Mouse (Mus musculus): ENCODE results near the gene Pyy. TPM values are rescaled to one million over a fixed set of nuclear protein-coding genes. Genes with fewer than 3 reads are reported as not detected.

Pyy gene
- total and polyA plus RNA-seq, 3 experiments, result not detected

DNA sequence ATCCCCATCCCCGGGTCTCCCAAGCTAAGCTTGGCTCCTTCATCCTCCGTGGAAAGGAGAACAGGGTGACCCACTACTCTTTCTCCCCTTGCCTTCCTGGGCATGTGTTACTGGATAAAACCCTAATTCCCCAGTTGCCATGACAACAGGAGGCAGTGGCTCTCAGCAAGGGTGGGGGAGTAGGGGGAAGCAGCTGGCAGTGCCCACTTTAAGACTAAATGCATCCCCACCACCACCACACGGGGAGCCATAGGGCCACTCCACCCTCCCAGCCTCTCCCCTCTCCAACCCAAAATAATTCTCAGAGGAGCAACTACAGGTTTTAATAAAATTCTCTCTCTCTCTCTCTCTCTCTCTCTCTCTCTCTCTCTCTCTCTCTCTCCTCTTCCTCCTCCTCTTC is 21.3 kb downstream of the Pyy start:
- no peak overlapping the region for H3K4me2 ChIP-seq (ENCODE audit: insufficient read depth, low read depth, poor library complexity, severe bottlenecking)
- peaks cover 70% of the 10 kb centered on the region for H3K27me3 ChIP-seq (replicated peaks)
- dilution Hi-C loops (cut with MboI; ENCODE audit: extremely low pct_ligation_motif_present, extremely low pct_unique_long_range_greater_than_20kb, low sequenced_read_pairs), result no loop called here
- H3K4me1 ChIP-seq (ENCODE audit: control insufficient read depth in 1 of 2, insufficient read depth in 2 of 2), result peaks cover 3 to 31% of the 10 kb centered on the region in 2 experiments; a peak in 3 of 4 replicates
- no peak overlapping the region for H3K9ac ChIP-seq (ENCODE audit: insufficient read depth, low read depth)
- no peaks in the 10 kb centered on the region for H3K36me3 ChIP-seq (replicated peaks in 1 of 2; ENCODE audit: control insufficient read depth in 1 of 2, insufficient read depth in 1 of 2, low read length in 1 of 2)
- no peak overlapping the region for H3K27ac ChIP-seq (ENCODE audit: insufficient read depth, low read depth)
- in situ Hi-C loops (cut with MboI; ENCODE audit: low pct_ligation_motif_present, low pct_unique_long_range_greater_than_20kb, low sequenced_read_pairs), result no loop called here
- TF ChIP-seq ELF1 (IDR thresholded peaks at IDR 0.05; ENCODE audit: low read depth, low read length), result no peak
- no peak for TF ChIP-seq JUND (conservative IDR thresholded peaks at IDR 0.05; ENCODE audit: low read depth, low read length)
- no peak for TF ChIP-seq SIN3A (IDR thresholded peaks at IDR 0.05; ENCODE audit: low read length)
- DNase-seq (ENCODE audit: extremely low read depth), result no peak
- H3K4me3 ChIP-seq (replicated peaks in 1 of 3; ENCODE audit: low read depth in 2 of 3, low read length in 2 of 3, poor library complexity in 1 of 3), result no peak overlapping the region
- H3K79me2 ChIP-seq (replicated peaks; ENCODE audit: control insufficient read depth, extremely low read depth, insufficient read depth, poor library complexity, severe bottlenecking), result no peaks in the 10 kb centered on the region
- H3K9me3 ChIP-seq (replicated peaks; ENCODE audit: low read length), result peaks cover 18% of the 10 kb centered on the region

DNA sequence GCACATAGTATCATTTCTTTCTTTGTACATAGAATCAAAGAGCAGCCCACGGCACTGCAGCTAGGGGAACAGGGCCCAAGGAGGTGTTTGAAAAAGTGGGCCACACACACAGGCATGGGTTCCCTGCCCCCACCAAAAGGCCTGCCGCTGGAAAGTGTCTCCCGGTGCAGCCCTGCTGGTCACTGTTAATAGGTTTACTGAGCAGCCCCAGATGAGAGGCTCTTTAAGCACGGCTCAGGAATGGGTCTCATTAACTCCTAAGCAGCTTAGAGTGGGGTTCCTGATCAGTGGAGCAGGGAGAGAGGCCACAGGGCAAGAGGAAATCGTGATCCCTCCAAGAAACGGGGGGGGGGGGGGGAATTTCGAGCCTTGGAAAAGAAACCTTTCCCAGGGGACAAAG is 23.5 kb downstream of the Pyy start:
- no peaks in the 10 kb centered on the region for H3K36me3 ChIP-seq (replicated peaks in 1 of 2; ENCODE audit: control insufficient read depth in 1 of 2, insufficient read depth in 1 of 2, low read length in 1 of 2)
- no peak overlapping the region for H3K27ac ChIP-seq (ENCODE audit: insufficient read depth, low read depth)
- H3K4me3 ChIP-seq (replicated peaks in 1 of 3; ENCODE audit: low read depth in 2 of 3, low read length in 2 of 3, poor library complexity in 1 of 3), result no peak overlapping the region
- H3K9me3 ChIP-seq (replicated peaks; ENCODE audit: low read length), result peaks cover 18% of the 10 kb centered on the region
- peaks cover 66% of the 10 kb centered on the region for H3K27me3 ChIP-seq (replicated peaks)
- H3K4me1 ChIP-seq (ENCODE audit: control insufficient read depth in 1 of 2, insufficient read depth in 2 of 2), result peaks cover 3 to 28% of the 10 kb centered on the region in 2 experiments; a peak in 3 of 4 replicates
- H3K9ac ChIP-seq (ENCODE audit: insufficient read depth, low read depth), result no peak overlapping the region
- dilution Hi-C loops (cut with MboI; ENCODE audit: extremely low pct_ligation_motif_present, extremely low pct_unique_long_range_greater_than_20kb, low sequenced_read_pairs), result no loop called here
- TF ChIP-seq SIN3A (IDR thresholded peaks at IDR 0.05; ENCODE audit: low read length) (no peak), MAFK (IDR thresholded peaks at IDR 0.05; ENCODE audit: insufficient replicate concordance, low read length) (no peak), POLR2AphosphoS2 (IDR thresholded peaks at IDR 0.05; ENCODE audit: low read depth, low read length) (no peak), USF2 (conservative IDR thresholded peaks at IDR 0.05; ENCODE audit: low read depth, low read length) (no peak), CHD1 (IDR thresholded peaks at IDR 0.05; ENCODE audit: low read depth, low read length) (no peak), JUN (IDR thresholded peaks at IDR 0.05; ENCODE audit: insufficient read depth, low read depth, low read length) (no peak), SMC3 (IDR thresholded peaks at IDR 0.05; ENCODE audit: low read depth, low read length) (no peak), UBTF (IDR thresholded peaks at IDR 0.05; ENCODE audit: low read depth, low read length) (no peak), HCFC1 (IDR thresholded peaks at IDR 0.05; ENCODE audit: low read depth, low read length) (no peak), CHD2 (IDR thresholded peaks at IDR 0.05; ENCODE audit: low read length) (no peak), TCF12 (IDR thresholded peaks at IDR 0.05; ENCODE audit: low read depth, low read length) (no peak), POLR2A (IDR thresholded peaks at IDR 0.05; ENCODE audit: low read depth, low read length) (no peak), ZNF384 (IDR thresholded peaks at IDR 0.05; ENCODE audit: low read depth, low read length) (no peak), EP300 (IDR thresholded peaks at IDR 0.05; ENCODE audit: low read length) (no peak), BHLHE40 (IDR thresholded peaks at IDR 0.05; ENCODE audit: low read depth, low read length) (no peak)
- in situ Hi-C loops (cut with MboI; ENCODE audit: low pct_ligation_motif_present, low pct_unique_long_range_greater_than_20kb, low sequenced_read_pairs), result no loop called here
- no peaks in the 10 kb centered on the region for H3K79me2 ChIP-seq (replicated peaks; ENCODE audit: control insufficient read depth, extremely low read depth, insufficient read depth, poor library complexity, severe bottlenecking)
- DNase-seq (ENCODE audit: extremely low read depth), result no peak
- H3K4me2 ChIP-seq (ENCODE audit: insufficient read depth, low read depth, poor library complexity, severe bottlenecking), result no peak overlapping the region
